Mouse (Mus musculus) spleen, adult 2 months (tissue): Measurements from ENCODE around the gene Ppp1r21. TPM values are rescaled to one million over a fixed set of nuclear protein-coding genes. Genes with fewer than 3 reads are reported as not detected.

Experiments
- DNase-seq, 2 experiments: peaks; one replicate each; pipeline versions ENCODE4 v3.0.0 to v3.0.0-alpha.2; 2012 to 2021; ENCODE audit warnings: low spot score in 2 of 2, low read depth in 1 of 2
- H3K27ac ChIP-seq: fragments of 200-500 bp; 2 replicates; pipeline ENCODE4 v1.5.1; 2012; ENCODE audit warnings: low read length, inconsistent platforms; ENCODE audit not compliant: insufficient read depth
- H3K27me3 ChIP-seq: fragments of 200-500 bp; 2 replicates; pipeline ENCODE4 v1.6.1; 2012; ENCODE audit warnings: mild to moderate bottlenecking, moderate library complexity, low read length, inconsistent platforms; ENCODE audit not compliant: control insufficient read depth, insufficient read depth
- H3K36me3 ChIP-seq: fragments of 200-500 bp; 2 replicates; pipeline ENCODE4 v1.6.1; 2012; ENCODE audit warnings: mild to moderate bottlenecking, low read length, inconsistent platforms; ENCODE audit not compliant: control insufficient read depth, insufficient read depth
- H3K4me1 ChIP-seq: fragments of 200-500 bp; 2 replicates; pipeline ENCODE4 v1.6.1; 2011; ENCODE audit warnings: inconsistent platforms; ENCODE audit not compliant: control insufficient read depth, insufficient read depth, insufficient read length
- H3K4me3 ChIP-seq: fragments of 200-500 bp; 2 replicates; pipeline ENCODE4 v1.5.1; 2011; ENCODE audit warnings: mild to moderate bottlenecking, inconsistent platforms; ENCODE audit not compliant: insufficient read depth, insufficient read length; ENCODE audit errors: extremely low read depth
- CTCF ChIP-seq: fragments of 200-500 bp; IDR thresholded peaks from 2 replicates; pipeline ENCODE4 v1.5.1; 2011; ENCODE audit warnings: mild to moderate bottlenecking, inconsistent platforms; ENCODE audit not compliant: insufficient read depth, insufficient read length, insufficient replicate concordance; ENCODE audit errors: extremely low read depth
- POLR2A ChIP-seq: fragments of 200-500 bp; IDR thresholded peaks from 2 replicates; pipeline ENCODE4 v1.6.1; 2011; ENCODE audit warnings: low read depth, low read length, inconsistent platforms
- WGBS: fragments of 180-500 bp; shearing (Covaris S2); methylation state at CpG from one replicate; pipeline ENCODE4 v1.1.7; 2018; 5-methylcytosine and 5-hydroxymethylcytosine counted together
- polyA plus RNA-seq: library from polyadenylated mRNA; depleted of rRNA; stranded (reverse); fragments of >200 nt; gene quantifications from 2 replicates; pipeline ENCODE4 v1.2.3, GENCODE M21; 2012

The Ppp1r21 gene
- polyA plus RNA-seq, 1 experiment, result 28.5 TPM

- WGBS, result 94% methylated on average over 10 of the region's 10 CpGs
These were observed 40.1 kb downstream of the Ppp1r21 start for GRCm38 (mm10) chr17:88569807-88570540.

GRCm38 (mm10) chr17:88570784-88571183, 40.9 kb downstream of the Ppp1r21 start:
- H3K4me3 ChIP-seq, result no peak overlapping the region
- no peak for DNase-seq
- H3K36me3 ChIP-seq, result peaks cover 49% of the 10 kb centered on the region
- H3K27me3 ChIP-seq, result no peaks in the 10 kb centered on the region
- no peak overlapping the region for H3K27ac ChIP-seq
- no peaks in the 10 kb centered on the region for H3K4me1 ChIP-seq
- 91% methylated on average over 11 of the region's 11 CpGs for WGBS
- no peak for TF ChIP-seq CTCF
- no peak for TF ChIP-seq POLR2A

More at GRCm38 (mm10) chr17:88569807-88570540, 40.1 kb downstream of the Ppp1r21 start:
- Histone ChIP-seq H3K4me1 (no peaks in the 10 kb centered on the region), H3K4me3 (no peak overlapping the region), H3K27me3 (no peaks in the 10 kb centered on the region), H3K27ac (no peak overlapping the region), H3K36me3 (peaks cover 49% of the 10 kb centered on the region)
- TF ChIP-seq CTCF (no peak), POLR2A (no peak)
- no peak for DNase-seq

GRCm38 (mm10) chr17:88574811-88575210, 44.9 kb downstream of the Ppp1r21 start:
- DNase-seq, result no peak
- H3K4me1 ChIP-seq, result no peaks in the 10 kb centered on the region

GRCm38 (mm10) chr17:88578522-88579242, 48.8 kb downstream of the Ppp1r21 start:
- Histone ChIP-seq H3K4me3 (no peak overlapping the region), H3K27ac (no peak overlapping the region), H3K36me3 (peaks cover 23% of the 10 kb centered on the region), H3K27me3 (no peaks in the 10 kb centered on the region), H3K4me1 (peaks cover 21% of the 10 kb centered on the region; the same call in 1 of the 2 replicates)
- WGBS, result 92% methylated on average over 20 of the region's 20 CpGs
- DNase-seq, result no peak
- no peak for TF ChIP-seq POLR2A
- no peak for TF ChIP-seq CTCF

More at GRCm38 (mm10) chr17:88574811-88575210, 44.9 kb downstream of the Ppp1r21 start:
- 76% methylated on average over 5 of the region's 5 CpGs for WGBS
- H3K27ac ChIP-seq, result peak overlapping the region; percentile 40
- peaks cover 44% of the 10 kb centered on the region for H3K36me3 ChIP-seq
- no peak overlapping the region for H3K4me3 ChIP-seq
- no peaks in the 10 kb centered on the region for H3K27me3 ChIP-seq
- TF ChIP-seq POLR2A (no peak), CTCF (no peak)

- WGBS, result 87% methylated on average over 6 of the region's 6 CpGs
- Histone ChIP-seq H3K4me3 (no peak overlapping the region), H3K36me3 (peaks cover 22% of the 10 kb centered on the region), H3K4me1 (peaks cover 21% of the 10 kb centered on the region; the same call in 1 of the 2 replicates), H3K27me3 (no peaks in the 10 kb centered on the region), H3K27ac (peak overlapping the region; percentile 94)
- no peak for DNase-seq
- TF ChIP-seq CTCF (no peak), POLR2A (no peak)
These were observed 50.6 kb downstream of the Ppp1r21 start for GRCm38 (mm10) chr17:88580556-88580955.

- 12% methylated on average over 6 of the region's 6 CpGs for WGBS
- peaks cover 24% of the 10 kb centered on the region for H3K36me3 ChIP-seq
These were observed 51.6 kb downstream of the Ppp1r21 start for GRCm38 (mm10) chr17:88581511-88582021.

More at GRCm38 (mm10) chr17:88581511-88582021, 51.6 kb downstream of the Ppp1r21 start:
- H3K27me3 ChIP-seq, result no peaks in the 10 kb centered on the region
- no peak overlapping the region for H3K4me3 ChIP-seq
- peak overlapping the region; percentile 94 for H3K27ac ChIP-seq
- TF ChIP-seq CTCF (no peak), POLR2A (peak; percentile 51; the same call in 1 of the 2 replicates)
- peaks cover 21% of the 10 kb centered on the region; the same call in 1 of the 2 replicates for H3K4me1 ChIP-seq
- peak; percentile 47 to 62 for DNase-seq
